Mouse (Mus musculus): ENCODE measurements around the gene Atp5e.

- TF ChIP-seq CTCF (conservative IDR thresholded peaks at IDR 0.05; ENCODE audit: insufficient read depth, insufficient read length, low read depth, low read length) = no peak
- TF ChIP-seq POLR2A (IDR thresholded peaks at IDR 0.05; ENCODE audit: low read depth, low read length) = no peak
Observed at GRCm38 (mm10) chr2:174428076-174428835, 35.6 kb downstream of the Atp5e start.

All from kidney, adult 2 months (tissue).